Mouse (Mus musculus): Measurements from ENCODE around the gene Aurkaip1. TPM values are rescaled to one million over a fixed set of nuclear protein-coding genes. Genes with fewer than 3 reads are reported as not detected.

Gene Aurkaip1
- 187 TPM for polyA plus RNA-seq (2017; shearing (Covaris generic))

DNA sequence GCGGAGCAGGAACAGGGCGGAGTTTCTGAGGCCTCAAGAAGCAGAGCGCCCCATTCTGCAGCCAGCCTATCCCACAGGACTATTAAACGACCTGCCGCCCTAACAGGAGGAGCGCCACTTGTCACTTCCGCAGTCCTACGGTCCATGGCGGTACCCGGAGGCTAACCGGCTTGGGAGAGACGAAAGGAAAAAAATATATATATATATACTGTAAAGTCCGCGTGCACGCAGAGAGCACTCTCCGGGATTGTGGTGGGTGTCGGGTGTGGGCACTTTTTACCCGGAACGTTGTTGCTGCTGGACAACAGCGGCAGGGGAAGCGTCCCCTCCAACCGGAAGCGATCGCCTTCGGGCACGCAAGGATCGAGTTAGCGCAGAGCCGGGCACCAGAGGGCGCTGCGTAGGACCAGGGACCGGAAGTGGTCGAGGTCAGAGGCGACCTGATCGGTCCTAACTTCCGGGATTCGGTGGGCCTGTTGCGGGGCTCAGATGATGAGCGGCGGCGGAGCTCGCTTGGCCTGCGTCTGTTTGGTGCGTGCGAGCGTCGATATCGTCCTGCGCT lies at the start of gene Aurkaip1:
Gene Aurkaip1 (plus strand): TSS at position 68 of the 562 bp plus-strand sequence.

GRCm38 (mm10) chr4:155785819-155786218 lies 45.3 kb upstream of the Aurkaip1 start, which contains the start of gene Tmem88b:
Gene Tmem88b, minus strand, starts transcription at chr4:155785874.

DNA sequence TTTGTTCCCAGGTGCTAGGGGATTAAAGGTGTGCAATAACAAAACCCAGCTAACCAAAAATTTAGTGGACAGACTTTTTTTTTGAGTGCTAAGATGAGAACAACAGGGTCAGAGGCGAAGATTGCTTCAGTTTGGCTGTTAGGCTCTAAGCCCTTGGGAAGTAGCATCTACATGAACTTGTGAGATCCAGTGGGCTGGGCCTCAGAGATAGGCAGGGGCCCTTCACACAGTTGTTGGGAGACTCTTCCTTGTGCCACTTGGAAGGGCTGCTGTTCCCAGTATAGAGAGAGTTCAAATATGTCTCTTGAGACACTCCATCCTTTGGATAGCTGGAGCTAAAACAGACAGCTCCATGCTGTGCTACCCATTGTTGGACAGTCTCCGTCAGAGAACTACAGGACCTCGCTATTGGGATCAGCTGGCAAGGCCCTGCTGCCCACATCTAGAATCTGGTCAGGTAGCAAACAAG lies 41.0 kb upstream of the Aurkaip1 start, which contains the start of gene Ankrd65:
Gene Ankrd65 (plus strand): TSS at position 419 of the 469 bp plus-strand sequence.

DNA sequence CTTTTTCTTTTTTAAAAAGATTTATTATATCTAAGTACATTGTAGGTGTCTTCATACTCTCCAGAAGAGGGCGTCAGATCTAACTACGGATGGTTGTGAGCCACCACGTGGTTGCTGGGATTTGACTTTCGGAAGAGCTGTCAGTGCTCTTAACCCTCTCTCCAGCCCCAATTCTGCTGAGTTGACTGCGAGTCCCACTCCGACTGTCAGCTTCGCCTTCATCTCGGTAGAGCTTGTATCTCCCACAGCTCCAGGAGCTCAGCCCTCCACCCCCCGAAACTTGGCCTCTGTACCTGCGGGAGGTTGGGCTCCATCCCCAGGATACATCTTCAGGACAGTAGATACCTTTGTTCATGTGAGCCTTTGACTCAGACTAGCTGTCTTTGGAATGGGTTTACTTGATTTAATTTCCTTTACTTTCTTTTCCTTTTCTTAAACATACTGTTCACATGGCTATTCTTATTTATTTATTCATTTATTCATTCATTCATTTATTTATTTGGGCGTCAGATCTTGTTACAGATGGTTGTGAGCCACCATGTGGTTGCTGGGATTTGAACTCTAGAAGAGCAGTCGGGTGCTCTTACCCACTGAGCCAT lies 28.2 kb upstream of the Aurkaip1 start, which contains the start of gene Mrpl20:
Gene Mrpl20 (plus strand): TSS at position 138 of the 599 bp plus-strand sequence.

DNA sequence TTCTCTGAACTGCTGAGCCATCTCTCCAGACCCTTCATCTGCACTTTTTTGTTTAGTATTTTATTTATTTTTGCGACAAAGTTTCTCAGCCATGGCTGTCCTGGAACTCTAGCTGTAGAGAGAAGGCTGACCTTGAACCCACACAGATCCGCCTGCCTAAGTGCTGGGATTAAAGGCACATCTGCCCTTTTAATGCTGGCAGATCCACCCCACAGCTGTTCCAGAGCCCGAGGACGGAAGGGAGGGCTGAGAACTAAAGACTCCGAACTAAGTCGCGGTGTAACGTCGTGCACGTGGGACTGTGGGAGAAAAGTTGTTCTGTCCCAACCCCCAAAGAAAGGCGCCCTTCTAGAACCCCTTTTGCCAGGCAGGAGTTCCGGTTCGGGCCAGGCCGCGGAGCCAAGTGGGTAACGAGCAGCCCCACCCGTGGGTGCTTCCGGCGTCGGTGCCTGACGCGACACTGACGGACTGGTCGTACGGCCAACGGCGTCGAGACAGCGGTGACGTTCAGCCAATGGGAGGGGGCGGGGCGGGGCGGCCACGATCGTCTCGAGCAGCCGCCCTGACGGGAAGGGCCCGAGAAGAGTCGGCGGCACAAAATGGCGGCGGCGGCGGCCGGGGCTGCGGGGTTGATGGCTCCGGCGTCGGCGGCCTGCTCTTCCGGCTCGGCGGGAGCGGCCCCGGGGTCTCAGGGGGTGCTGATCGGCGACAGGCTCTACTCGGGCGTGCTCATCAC lies 19.0 kb upstream of the Aurkaip1 start, which contains the start of gene Ccnl2:
Gene Ccnl2 (plus strand): TSS at position 561 of the 736 bp plus-strand sequence.

GRCm38 (mm10) chr4:155839483-155839910 lies 8.4 kb downstream of the Aurkaip1 start, which contains the start of gene Mxra8:
Gene Mxra8, plus strand, starts transcription at chr4:155839680.

GRCm38 (mm10) chr4:155846871-155847578 lies 16.0 kb downstream of the Aurkaip1 start, which contains the start of gene Dvl1:
Gene Dvl1, plus strand, starts transcription at chr4:155847402.

DNA sequence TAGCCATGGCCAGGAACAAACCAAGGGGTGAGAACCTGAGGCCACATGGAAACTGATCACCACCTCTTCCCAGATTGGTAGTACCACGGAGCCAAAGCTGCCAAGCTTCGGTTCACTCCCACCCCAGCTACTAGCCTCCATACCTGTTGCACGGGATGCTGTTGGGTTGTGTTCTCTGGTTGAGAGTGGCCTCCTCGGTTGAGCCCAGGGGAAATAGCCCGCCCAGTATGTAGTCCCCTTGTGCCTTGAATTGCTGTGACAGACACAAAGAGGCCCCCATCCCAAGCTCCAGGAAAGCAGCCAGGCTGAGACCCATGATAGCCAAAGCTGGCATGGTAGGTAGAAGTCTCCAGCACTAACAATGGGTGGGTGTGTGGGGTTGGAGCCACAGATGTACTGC lies 31.9 kb downstream of the Aurkaip1 start, which contains the start of gene Tas1r3:
Gene Tas1r3 (minus strand): TSS at position 362 of the 400 bp plus-strand sequence.

DNA sequence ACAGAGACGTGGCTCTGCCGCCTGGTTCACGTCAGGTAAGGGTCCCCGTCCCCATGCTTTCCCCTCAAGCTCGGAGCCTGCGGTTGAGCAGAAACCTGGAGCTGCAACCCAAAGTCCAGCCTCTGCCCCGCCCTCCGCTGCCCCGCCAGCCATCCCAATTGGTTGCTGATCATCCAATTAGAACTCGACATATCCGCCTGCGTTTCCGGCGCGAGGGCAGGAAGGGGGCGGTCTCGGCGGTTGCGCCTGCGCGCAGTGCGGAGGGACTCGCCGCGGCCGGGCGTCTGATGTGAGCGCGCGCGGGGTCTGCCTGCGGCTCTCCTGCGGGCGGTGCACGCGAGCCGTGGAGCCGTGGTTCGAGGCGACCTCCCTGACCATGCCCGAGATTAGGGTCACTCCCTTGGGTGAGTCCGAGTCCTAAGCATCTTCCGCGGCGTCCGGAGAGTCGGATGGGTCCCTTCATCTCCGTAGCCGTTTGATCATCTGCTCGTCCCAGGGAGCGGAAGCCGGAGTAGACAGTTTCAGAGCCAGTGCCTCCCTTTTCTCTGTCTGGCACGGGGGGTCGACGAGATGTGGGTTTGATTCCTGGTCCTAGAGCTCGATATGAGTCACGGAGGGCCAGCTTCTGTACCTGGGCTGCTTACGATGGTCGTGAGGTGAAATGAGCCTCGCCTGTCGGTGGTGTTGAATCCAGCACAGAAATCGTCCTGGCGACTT lies 38.4 kb downstream of the Aurkaip1 start, which contains the start of the genes Cptp and Ints11:
Gene Cptp (minus strand): TSS at position 124 of the 717 bp plus-strand sequence.
Gene Ints11 (plus strand): TSS at position 230 of the 717 bp plus-strand sequence.

Other genes starting within 250 kb of the Aurkaip1 start
- gene Slc35e2, start 229.9 kb upstream of the Aurkaip1 start, polyA plus RNA-seq (2017; shearing (Covaris generic)): 11.2 TPM
- 161 TPM for gene Cdk11b, start 206.4 kb upstream of the Aurkaip1 start, polyA plus RNA-seq (2017; shearing (Covaris generic))
- gene Gm10563, start 185.9 kb upstream of the Aurkaip1 start, polyA plus RNA-seq (2017; shearing (Covaris generic)): not detected
- gene Mmp23, start 177.9 kb upstream of the Aurkaip1 start, polyA plus RNA-seq (2017; shearing (Covaris generic)): 0.23 TPM
- 41.7 TPM for gene Mib2, start 162.1 kb upstream of the Aurkaip1 start, polyA plus RNA-seq (2017; shearing (Covaris generic))
- 14.9 TPM for gene Fndc10, start 136.9 kb upstream of the Aurkaip1 start, polyA plus RNA-seq (2017; shearing (Covaris generic))
- 178 TPM for gene Ssu72, start 126.5 kb upstream of the Aurkaip1 start, polyA plus RNA-seq (2017; shearing (Covaris generic))
- 0.75 TPM for gene Tmem240, start 96.5 kb upstream of the Aurkaip1 start, polyA plus RNA-seq (2017; shearing (Covaris generic))
- gene Atad3a, start 70.2 kb upstream of the Aurkaip1 start, polyA plus RNA-seq (2017; shearing (Covaris generic)): 98.2 TPM
- gene Vwa1, start 56.6 kb upstream of the Aurkaip1 start, polyA plus RNA-seq (2017; shearing (Covaris generic)): 0.35 TPM
- 0.05 TPM for gene Tmem88b, start 45.4 kb upstream of the Aurkaip1 start, polyA plus RNA-seq (2017; shearing (Covaris generic))
- 0.20 TPM for gene Ankrd65, start 40.8 kb upstream of the Aurkaip1 start, polyA plus RNA-seq (2017; shearing (Covaris generic))
- 121 TPM for gene Mrpl20, start 28.4 kb upstream of the Aurkaip1 start, polyA plus RNA-seq (2017; shearing (Covaris generic))
- gene Ccnl2, start 18.8 kb upstream of the Aurkaip1 start, polyA plus RNA-seq (2017; shearing (Covaris generic)): 291 TPM
- gene Mxra8, start 8.4 kb downstream of the Aurkaip1 start, polyA plus RNA-seq (2017; shearing (Covaris generic)): 4.2 TPM
- gene Dvl1, start 16.1 kb downstream of the Aurkaip1 start, polyA plus RNA-seq (2017; shearing (Covaris generic)): 69.5 TPM
- 1.2 TPM for gene Tas1r3, start 32.1 kb downstream of the Aurkaip1 start, polyA plus RNA-seq (2017; shearing (Covaris generic))
- gene Cptp, start 38.2 kb downstream of the Aurkaip1 start, polyA plus RNA-seq (2017; shearing (Covaris generic)): 13.6 TPM
- 118 TPM for gene Ints11, start 38.3 kb downstream of the Aurkaip1 start, polyA plus RNA-seq (2017; shearing (Covaris generic))
- 37.8 TPM for gene Pusl1, start 60.5 kb downstream of the Aurkaip1 start, polyA plus RNA-seq (2017; shearing (Covaris generic))
- 23.0 TPM for gene Acap3, start 60.5 kb downstream of the Aurkaip1 start, polyA plus RNA-seq (2017; shearing (Covaris generic))
- gene Ube2j2, start 112.6 kb downstream of the Aurkaip1 start, polyA plus RNA-seq (2017; shearing (Covaris generic)): 143 TPM
- 16.9 TPM for gene C1qtnf12, start 131.0 kb downstream of the Aurkaip1 start, polyA plus RNA-seq (2017; shearing (Covaris generic))
- 10.6 TPM for gene B3galt6, start 161.4 kb downstream of the Aurkaip1 start, polyA plus RNA-seq (2017; shearing (Covaris generic))
- gene Sdf4, start 161.6 kb downstream of the Aurkaip1 start, polyA plus RNA-seq (2017; shearing (Covaris generic)): 491 TPM
- gene Tnfrsf4, start 182.6 kb downstream of the Aurkaip1 start, polyA plus RNA-seq (2017; shearing (Covaris generic)): 804 TPM
- 759 TPM for gene Tnfrsf18, start 194.9 kb downstream of the Aurkaip1 start, polyA plus RNA-seq (2017; shearing (Covaris generic))
- gene Ttll10, start 228.1 kb downstream of the Aurkaip1 start, polyA plus RNA-seq (2017; shearing (Covaris generic)): 0.54 TPM

All from CD4-positive, CD25-positive, alpha-beta regulatory T cell (primary cell).